Mouse (Mus musculus) liver, embryonic 11.5 days (tissue): ENCODE results near the gene Izumo1. TPM values are rescaled to one million over a fixed set of nuclear protein-coding genes. Genes with fewer than 3 reads are reported as not detected.

Experiments used
- polyA plus RNA-seq: library from polyadenylated mRNA; unstranded; fragments of >200 nt; fragmentation: Nextera tagmentation; extraction: Ambion mirVana; gene quantifications from 2 replicates; pipeline ENCODE4 v1.2.1, GENCODE M21; 2014

The Izumo1 gene
- polyA plus RNA-seq, 1 experiment from 2014 or later: 0.22 TPM

Other genes starting within 250 kb of the Izumo1 start
- gene Snrnp70, start 226.1 kb upstream of the Izumo1 start, polyA plus RNA-seq: 51.6 and 64.4 TPM in 2 replicates
- 0.18 TPM in 1 of 2 replicates, not detected in the other for gene Kcna7, start 216.2 kb upstream of the Izumo1 start, polyA plus RNA-seq
- gene Ntf5, start 208.1 kb upstream of the Izumo1 start, polyA plus RNA-seq: 2.0 and 2.5 TPM in 2 replicates
- 0.26 TPM in 1 of 2 replicates, not detected in the other for gene Lhb, start 201.0 kb upstream of the Izumo1 start, polyA plus RNA-seq
- 21.4 and 23.7 TPM in 2 replicates for gene Gys1, start 187.0 kb upstream of the Izumo1 start, polyA plus RNA-seq
- 240 and 250 TPM in 2 replicates for gene Ruvbl2, start 183.7 kb upstream of the Izumo1 start, polyA plus RNA-seq
- gene Ftl1, start 161.9 kb upstream of the Izumo1 start, polyA plus RNA-seq: 6,297 and 6,318 TPM in 2 replicates
- 190 and 212 TPM in 2 replicates for gene Bax, start 154.9 kb upstream of the Izumo1 start, polyA plus RNA-seq
- 2.3 and 3.2 TPM in 2 replicates for gene Tulp2, start 139.9 kb upstream of the Izumo1 start, polyA plus RNA-seq
- not detected in 2 replicates for gene Gm45808, start 135.0 kb upstream of the Izumo1 start, polyA plus RNA-seq
- gene Dhdh, start 133.0 kb upstream of the Izumo1 start, polyA plus RNA-seq: 4.9 and 5.8 TPM in 2 replicates
- gene Nucb1, start 111.4 kb upstream of the Izumo1 start, polyA plus RNA-seq: 149 and 153 TPM in 2 replicates
- gene Ppp1r15a, start 95.5 kb upstream of the Izumo1 start, polyA plus RNA-seq: 61.6 and 62.0 TPM in 2 replicates
- gene Plekha4, start 95.5 kb upstream of the Izumo1 start, polyA plus RNA-seq: 0.64 and 0.89 TPM in 2 replicates
- 2.8 and 5.4 TPM in 2 replicates for gene Hsd17b14, start 66.9 kb upstream of the Izumo1 start, polyA plus RNA-seq
- gene Bcat2, start 51.7 kb upstream of the Izumo1 start, polyA plus RNA-seq: 84.7 and 90.1 TPM in 2 replicates
- 0.23 TPM in 1 of 2 replicates, not detected in the other for gene Fgf21, start 6.3 kb upstream of the Izumo1 start, polyA plus RNA-seq
- not detected in 2 replicates for gene Fut1, start 4.5 kb upstream of the Izumo1 start, polyA plus RNA-seq
- gene Rasip1, start 5.7 kb downstream of the Izumo1 start, polyA plus RNA-seq: 8.0 and 9.3 TPM in 2 replicates
- gene Mamstr, start 18.2 kb downstream of the Izumo1 start, polyA plus RNA-seq: 0.69 and 0.73 TPM in 2 replicates
- 0.08 TPM in 1 of 2 replicates, not detected in the other for gene Fut2, start 44.6 kb downstream of the Izumo1 start, polyA plus RNA-seq
- 0.23 TPM in 1 of 2 replicates, not detected in the other for gene Ntn5, start 62.2 kb downstream of the Izumo1 start, polyA plus RNA-seq
- 0.30 and 0.33 TPM in 2 replicates for gene Sec1, start 72.6 kb downstream of the Izumo1 start, polyA plus RNA-seq
- 1.0 and 1.2 TPM in 2 replicates for gene Car11, start 78.0 kb downstream of the Izumo1 start, polyA plus RNA-seq
- 1.8 and 1.9 TPM in 2 replicates for gene Dbp, start 83.3 kb downstream of the Izumo1 start, polyA plus RNA-seq
- gene Rpl18, start 93.6 kb downstream of the Izumo1 start, polyA plus RNA-seq: 1,405 and 1,469 TPM in 2 replicates
- gene Sphk2, start 96.2 kb downstream of the Izumo1 start, polyA plus RNA-seq: 24.2 and 25.6 TPM in 2 replicates
- 0.77 and 1.1 TPM in 2 replicates for gene Fam83e, start 99.4 kb downstream of the Izumo1 start, polyA plus RNA-seq
- not detected in 2 replicates for gene Spaca4, start 104.0 kb downstream of the Izumo1 start, polyA plus RNA-seq
- 0.30 and 0.45 TPM in 2 replicates for gene Lmtk3, start 161.9 kb downstream of the Izumo1 start, polyA plus RNA-seq
- gene Sult2b1, start 162.9 kb downstream of the Izumo1 start, polyA plus RNA-seq: 0.65 and 0.70 TPM in 2 replicates
- 67.2 and 69.1 TPM in 2 replicates for gene Cyth2, start 192.8 kb downstream of the Izumo1 start, polyA plus RNA-seq
- gene Kcnj14, start 203.0 kb downstream of the Izumo1 start, polyA plus RNA-seq: 0.40 and 0.74 TPM in 2 replicates
- gene Grwd1, start 209.1 kb downstream of the Izumo1 start, polyA plus RNA-seq: 101 and 106 TPM in 2 replicates